Mouse (Mus musculus): Measurements from ENCODE around the gene Pou3f3.

DNA sequence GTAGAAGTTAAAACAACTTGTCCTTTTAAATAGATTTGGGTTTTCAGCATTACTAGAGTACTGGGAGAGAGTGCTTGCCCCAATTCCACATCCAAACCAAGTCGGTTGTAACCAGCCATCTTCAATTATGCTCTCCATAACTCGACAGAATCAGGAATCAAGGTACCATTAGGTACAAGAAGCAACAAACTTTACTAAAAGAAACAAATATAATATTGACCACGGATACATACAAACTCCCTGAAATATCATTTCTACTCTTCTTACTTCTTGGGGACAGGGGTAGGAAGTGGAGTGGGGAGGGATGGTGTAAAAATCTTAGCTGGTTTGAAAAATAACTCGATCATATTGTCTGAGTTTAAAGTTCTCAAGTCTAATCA lies 16.7 kb downstream of the Pou3f3 start:
- TF ChIP-seq TAL1 (IDR thresholded peaks at IDR 0.05; ENCODE audit: low read length) (no peak), GATA1 (IDR thresholded peaks at IDR 0.05; ENCODE audit: low read length) (no peak)
